Mouse (Mus musculus): ENCODE results near the gene L3mbtl4. TPM values are rescaled to one million over a fixed set of nuclear protein-coding genes. Genes with fewer than 3 reads are reported as not detected.
"Not testable (repeated sequence)": the region's sequence is repeated elsewhere in the genome, so short reads cannot be mapped to it uniquely, and the experiment has no call there.

The L3mbtl4 gene
- polyA plus RNA-seq, 1 experiment from 2014 or later, result not detected

GRCm38 (mm10) chr17:68407121-68407520 lies 133.5 kb downstream of the L3mbtl4 start:
- H3K27ac ChIP-seq, result not testable (repeated sequence)

GRCm38 (mm10) chr17:68422663-68423498 lies 149.3 kb downstream of the L3mbtl4 start:
- no peaks in the 10 kb centered on the region for H3K4me1 ChIP-seq

More at GRCm38 (mm10) chr17:68407121-68407520, 133.5 kb downstream of the L3mbtl4 start:
- not testable (repeated sequence) for ATAC-seq; H3K4me2 ChIP-seq; H3K4me1 ChIP-seq; H3K27me3 ChIP-seq (replicated peaks); H3K4me3 ChIP-seq; H3K36me3 ChIP-seq; H3K9me3 ChIP-seq (replicated peaks); H3K9ac ChIP-seq
- 37% methylated on average over 1 of the region's 1 CpGs for WGBS (ENCODE audit: insufficient replicate concordance)

GRCm38 (mm10) chr17:68433576-68433975 lies 160.0 kb downstream of the L3mbtl4 start:
- WGBS (ENCODE audit: insufficient replicate concordance), result 64% methylated on average over 5 of the region's 5 CpGs
- H3K36me3 ChIP-seq, result no peaks in the 10 kb centered on the region
- H3K27ac ChIP-seq, result no peak overlapping the region
- H3K4me3 ChIP-seq, result no peak overlapping the region
- no peaks in the 10 kb centered on the region for H3K9me3 ChIP-seq (replicated peaks)
- H3K27me3 ChIP-seq (replicated peaks), result no peaks in the 10 kb centered on the region
- ATAC-seq, result no peak
- H3K9ac ChIP-seq, result no peak overlapping the region
- no peak overlapping the region for H3K4me2 ChIP-seq
- no peaks in the 10 kb centered on the region for H3K4me1 ChIP-seq

More at GRCm38 (mm10) chr17:68422663-68423498, 149.3 kb downstream of the L3mbtl4 start:
- H3K9me3 ChIP-seq (replicated peaks), result no peaks in the 10 kb centered on the region
- no peak for ATAC-seq
- WGBS (ENCODE audit: insufficient replicate concordance), result 66% methylated on average over 12 of the region's 12 CpGs
- no peaks in the 10 kb centered on the region for H3K36me3 ChIP-seq
- no peak overlapping the region for H3K4me3 ChIP-seq
- no peak overlapping the region for H3K27ac ChIP-seq
- H3K4me2 ChIP-seq, result no peak overlapping the region
- no peaks in the 10 kb centered on the region for H3K27me3 ChIP-seq (replicated peaks)
- no peak overlapping the region for H3K9ac ChIP-seq

DNA sequence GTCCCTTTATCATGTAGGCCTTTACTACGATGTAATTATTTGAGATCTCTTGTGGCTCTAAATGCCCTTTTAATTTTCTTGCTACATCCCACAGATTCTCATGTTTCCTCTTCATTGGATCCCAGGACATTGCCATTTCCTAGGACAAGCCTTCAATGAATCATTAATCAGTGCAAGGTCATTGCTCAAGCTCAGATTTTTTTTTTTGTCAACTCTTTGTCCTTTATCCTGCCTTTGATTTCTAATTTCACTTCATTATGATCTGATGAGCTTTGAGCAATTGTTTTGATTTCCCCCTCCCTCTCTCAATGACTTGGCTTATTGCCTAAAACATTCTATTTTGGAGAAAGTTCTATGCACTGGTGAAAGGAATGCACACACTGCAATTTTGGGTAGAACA lies 177.3 kb downstream of the L3mbtl4 start:
- Histone ChIP-seq H3K27ac (no peak overlapping the region), H3K9me3 (replicated peaks) (no peaks in the 10 kb centered on the region), H3K4me2 (no peak overlapping the region), H3K27me3 (replicated peaks) (no peaks in the 10 kb centered on the region), H3K4me3 (no peak overlapping the region), H3K9ac (no peak overlapping the region), H3K4me1 (no peaks in the 10 kb centered on the region), H3K36me3 (no peaks in the 10 kb centered on the region)
- ATAC-seq, result no peak
- WGBS (ENCODE audit: insufficient replicate concordance), result 76% methylated on average over 1 of the region's 1 CpGs

GRCm38 (mm10) chr17:68461471-68461870 lies 187.9 kb downstream of the L3mbtl4 start:
- 76% methylated on average over 5 of the region's 5 CpGs for WGBS (ENCODE audit: insufficient replicate concordance)
- Histone ChIP-seq H3K4me1 (no peaks in the 10 kb centered on the region), H3K27ac (no peak overlapping the region), H3K36me3 (no peaks in the 10 kb centered on the region), H3K9me3 (replicated peaks) (no peaks in the 10 kb centered on the region), H3K4me2 (no peak overlapping the region), H3K27me3 (replicated peaks) (no peaks in the 10 kb centered on the region), H3K4me3 (no peak overlapping the region), H3K9ac (no peak overlapping the region)
- no peak for ATAC-seq

DNA sequence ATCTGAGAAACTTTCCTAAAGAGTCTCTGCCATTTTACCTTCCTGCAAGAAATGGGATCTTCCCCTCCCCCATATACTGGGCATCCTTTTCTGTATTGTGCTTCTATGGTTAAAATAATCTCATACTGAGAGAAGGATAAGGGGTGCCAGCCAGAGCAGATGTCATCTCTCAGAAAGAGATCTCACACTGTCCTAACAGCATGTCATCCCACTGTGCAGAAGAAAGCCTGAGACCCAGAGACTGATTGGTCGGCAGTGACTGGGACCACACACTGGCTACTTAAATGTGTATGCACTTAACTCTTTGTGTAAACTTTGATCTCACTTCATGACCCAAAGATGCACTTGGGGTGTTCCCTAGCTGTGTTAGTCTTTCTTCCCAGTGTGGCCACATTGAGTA lies 193.7 kb downstream of the L3mbtl4 start:
- H3K36me3 ChIP-seq, result no peaks in the 10 kb centered on the region
- no peak for ATAC-seq
- no peak overlapping the region for H3K9ac ChIP-seq
- no peaks in the 10 kb centered on the region for H3K4me1 ChIP-seq
- H3K4me3 ChIP-seq, result no peak overlapping the region
- H3K27me3 ChIP-seq (replicated peaks), result no peaks in the 10 kb centered on the region
- 69% methylated on average over 1 of the region's 1 CpGs for WGBS (ENCODE audit: insufficient replicate concordance)
- no peaks in the 10 kb centered on the region for H3K9me3 ChIP-seq (replicated peaks)
- H3K27ac ChIP-seq, result no peak overlapping the region
- H3K4me2 ChIP-seq, result no peak overlapping the region

GRCm38 (mm10) chr17:68490065-68490691 lies 216.6 kb downstream of the L3mbtl4 start:
- Histone ChIP-seq H3K27ac (no peak overlapping the region), H3K27me3 (replicated peaks) (no peaks in the 10 kb centered on the region), H3K4me2 (no peak overlapping the region), H3K4me1 (no peaks in the 10 kb centered on the region), H3K9ac (no peak overlapping the region), H3K4me3 (no peak overlapping the region), H3K9me3 (replicated peaks) (no peaks in the 10 kb centered on the region), H3K36me3 (no peaks in the 10 kb centered on the region)
- WGBS (ENCODE audit: insufficient replicate concordance), result 54% methylated on average over 4 of the region's 4 CpGs
- ATAC-seq, result no peak

DNA sequence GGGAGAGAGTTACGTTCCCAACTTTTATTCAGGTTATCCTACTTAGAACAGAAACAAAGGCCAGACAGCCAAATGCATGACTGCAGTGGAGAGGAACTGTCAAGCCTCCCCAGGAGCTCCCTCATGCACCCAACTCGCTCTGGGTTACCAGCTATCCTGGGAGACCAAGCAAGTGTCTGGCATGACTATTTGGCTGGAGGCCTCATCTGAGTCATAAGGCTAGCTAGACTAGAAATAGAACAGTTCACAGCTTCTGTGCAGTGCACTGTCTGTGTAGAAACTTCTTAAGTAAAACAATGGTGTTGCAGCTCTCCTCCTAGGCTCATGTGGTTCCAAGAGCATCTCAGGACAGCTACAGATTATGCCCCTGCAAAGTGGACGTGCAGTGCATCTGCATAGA lies 218.6 kb downstream of the L3mbtl4 start:
- no peaks in the 10 kb centered on the region for H3K4me1 ChIP-seq
- no peaks in the 10 kb centered on the region for H3K27me3 ChIP-seq (replicated peaks)
- no peak for ATAC-seq
- no peak overlapping the region for H3K4me3 ChIP-seq
- WGBS (ENCODE audit: insufficient replicate concordance), result 71% methylated on average over 3 of the region's 3 CpGs
- H3K36me3 ChIP-seq, result no peaks in the 10 kb centered on the region
- H3K9ac ChIP-seq, result no peak overlapping the region
- no peak overlapping the region for H3K4me2 ChIP-seq
- H3K27ac ChIP-seq, result no peak overlapping the region
- no peaks in the 10 kb centered on the region for H3K9me3 ChIP-seq (replicated peaks)

DNA sequence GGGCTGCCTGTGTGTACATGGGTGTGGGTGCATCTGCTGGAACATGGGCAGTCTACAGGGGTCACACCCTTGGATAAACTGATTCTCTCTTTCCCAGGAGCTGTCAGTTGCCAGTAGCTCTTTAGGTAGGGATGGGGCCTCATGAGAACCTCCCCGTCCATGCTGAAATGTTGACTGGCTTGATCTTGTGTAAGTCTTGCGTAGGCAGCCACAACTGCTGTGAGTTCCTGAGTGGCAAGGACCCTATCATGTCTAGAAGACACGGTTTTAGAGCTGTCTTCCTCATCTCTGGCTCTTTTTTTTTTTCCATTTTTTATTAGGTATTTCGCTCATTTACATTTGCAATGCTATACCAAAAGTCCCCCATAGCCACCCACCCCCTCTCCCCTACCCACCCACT lies 229.4 kb downstream of the L3mbtl4 start:
- WGBS (ENCODE audit: insufficient replicate concordance), result 72% methylated on average over 2 of the region's 4 CpGs
- not testable (repeated sequence) for H3K9ac ChIP-seq

DNA sequence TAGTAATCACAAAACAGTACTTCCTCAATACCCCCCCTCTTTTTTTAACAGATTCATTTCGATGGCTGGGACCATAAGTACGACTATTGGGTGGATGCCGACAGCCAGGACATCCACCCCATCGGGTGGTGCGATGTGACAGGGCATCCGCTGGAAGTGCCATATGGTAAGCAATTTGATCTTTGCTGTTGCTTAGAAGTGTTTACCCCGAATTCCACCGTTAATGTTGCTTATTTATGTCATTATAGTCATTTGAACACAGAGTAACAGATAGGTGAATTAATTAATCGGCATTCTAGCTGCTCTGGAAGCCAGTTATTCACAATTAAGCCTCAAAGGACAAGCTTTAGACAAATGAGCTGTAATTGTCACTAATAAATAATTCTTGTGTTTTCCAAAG lies 286.1 kb downstream of the L3mbtl4 start:
- Histone ChIP-seq H3K27ac (no peak overlapping the region), H3K9ac (no peak overlapping the region), H3K4me2 (no peak overlapping the region), H3K36me3 (no peaks in the 10 kb centered on the region), H3K4me1 (no peaks in the 10 kb centered on the region), H3K27me3 (replicated peaks) (no peaks in the 10 kb centered on the region), H3K4me3 (no peak overlapping the region), H3K9me3 (replicated peaks) (0 out of 2 replicates have a peak, but pooled peaks cover 3% of the 10 kb centered on the region)
- no peak for ATAC-seq
- 62% methylated on average over 9 of the region's 9 CpGs for WGBS (ENCODE audit: insufficient replicate concordance)

More for the DNA sequence above, 229.4 kb downstream of the L3mbtl4 start:
- H3K27ac ChIP-seq; H3K27me3 ChIP-seq (replicated peaks); H3K36me3 ChIP-seq; H3K4me1 ChIP-seq; H3K9me3 ChIP-seq (replicated peaks); H3K4me3 ChIP-seq; ATAC-seq; H3K4me2 ChIP-seq: not testable (repeated sequence)

GRCm38 (mm10) chr17:68560264-68560663 lies 286.7 kb downstream of the L3mbtl4 start:
- ATAC-seq, result no peak
- Histone ChIP-seq H3K9ac (no peak overlapping the region), H3K36me3 (no peaks in the 10 kb centered on the region), H3K4me3 (no peak overlapping the region), H3K4me2 (no peak overlapping the region), H3K27ac (no peak overlapping the region), H3K4me1 (no peaks in the 10 kb centered on the region), H3K9me3 (replicated peaks) (0 out of 2 replicates have a peak, but pooled peaks cover 3% of the 10 kb centered on the region), H3K27me3 (replicated peaks) (no peaks in the 10 kb centered on the region)
- WGBS (ENCODE audit: insufficient replicate concordance), result 30% methylated on average over 1 of the region's 1 CpGs

DNA sequence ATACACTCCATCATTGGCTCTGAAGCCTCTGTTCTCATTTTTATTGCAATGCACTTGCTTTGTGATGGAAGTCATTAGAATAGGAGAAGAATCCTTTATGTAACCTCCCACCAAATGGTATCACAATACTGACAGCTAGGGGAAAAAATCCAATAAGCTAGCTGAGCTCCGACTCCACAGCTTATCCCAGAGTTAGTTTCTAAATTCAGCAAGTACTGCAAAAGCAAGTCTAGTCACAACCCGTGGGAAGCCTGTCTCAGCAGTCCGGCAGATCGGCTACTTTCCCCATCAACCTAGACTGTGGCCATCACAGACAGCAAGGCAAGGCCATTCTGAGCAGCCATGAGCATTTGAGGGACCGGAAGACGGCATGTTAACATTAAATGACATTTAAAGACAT lies 298.2 kb downstream of the L3mbtl4 start:
- H3K9me3 ChIP-seq (replicated peaks), result no peaks in the 10 kb centered on the region
- H3K9ac ChIP-seq, result no peak overlapping the region
- no peak overlapping the region for H3K27ac ChIP-seq
- 74% methylated on average over 6 of the region's 6 CpGs for WGBS (ENCODE audit: insufficient replicate concordance)
- no peak overlapping the region for H3K4me3 ChIP-seq
- no peaks in the 10 kb centered on the region for H3K36me3 ChIP-seq
- no peaks in the 10 kb centered on the region for H3K27me3 ChIP-seq (replicated peaks)
- H3K4me2 ChIP-seq, result no peak overlapping the region
- ATAC-seq, result no peak
- no peaks in the 10 kb centered on the region for H3K4me1 ChIP-seq
